Mouse (Mus musculus): ENCODE measurements around the gene Gm20388.
A peak's percentile ranks its signal among the peaks of the same experiment; 100 is the strongest.

The Gm20388 gene

DNA sequence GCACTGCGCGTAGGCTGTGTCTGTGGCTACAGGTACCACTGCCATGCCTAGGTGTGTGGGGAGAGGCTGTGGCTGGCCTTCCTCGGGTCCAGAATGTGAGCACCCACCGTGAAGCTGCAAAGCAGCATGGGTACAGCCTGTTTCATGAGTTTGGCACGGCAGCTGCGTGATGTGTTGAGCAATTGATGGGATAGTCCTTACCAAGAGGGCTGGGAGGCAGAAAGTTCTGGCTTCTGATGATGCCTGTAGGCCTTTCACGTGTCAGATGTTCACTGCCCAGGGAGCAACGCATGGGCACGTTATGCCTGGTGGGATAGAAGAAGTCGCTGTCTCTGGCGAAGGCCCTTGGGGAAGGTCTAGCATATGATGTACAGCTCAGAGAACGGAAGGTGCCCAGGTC is 4354.0 kb downstream of the Gm20388 start:
- no peak for DNase-seq

GRCm38 (mm10) chr8:124265130-124265529 is 4354.5 kb downstream of the Gm20388 start:
- DNase-seq: no peak

- DNase-seq: no peak
Measured at GRCm38 (mm10) chr8:124265798-124266197, 4355.2 kb downstream of the Gm20388 start.

GRCm38 (mm10) chr8:124267206-124267605 is 4356.6 kb downstream of the Gm20388 start:
- no peak for DNase-seq

GRCm38 (mm10) chr8:124270504-124270903 is 4359.9 kb downstream of the Gm20388 start:
- DNase-seq: peak; percentile 60

GRCm38 (mm10) chr8:124270904-124271303 is 4360.3 kb downstream of the Gm20388 start:
- DNase-seq: no peak

DNA sequence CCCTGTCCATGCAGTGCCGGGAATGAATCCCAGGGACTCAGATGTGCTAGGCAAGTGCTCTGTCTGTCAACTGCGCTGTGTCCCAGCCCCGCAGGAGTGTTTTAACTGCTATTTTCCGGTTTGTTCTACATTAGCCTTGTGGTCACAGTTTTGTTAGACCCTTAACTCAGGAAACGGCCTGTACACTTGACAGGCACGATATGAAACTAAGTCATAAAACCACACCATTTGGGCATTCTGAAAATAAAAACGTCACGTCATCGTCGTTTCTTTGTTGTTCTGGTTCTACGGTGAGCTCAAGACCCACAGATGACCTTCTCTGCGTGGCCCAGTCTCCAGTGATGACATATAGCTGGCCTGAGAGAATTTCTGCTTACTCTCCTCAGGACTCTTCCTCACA is 4360.9 kb downstream of the Gm20388 start:
- no peak for DNase-seq

DNA sequence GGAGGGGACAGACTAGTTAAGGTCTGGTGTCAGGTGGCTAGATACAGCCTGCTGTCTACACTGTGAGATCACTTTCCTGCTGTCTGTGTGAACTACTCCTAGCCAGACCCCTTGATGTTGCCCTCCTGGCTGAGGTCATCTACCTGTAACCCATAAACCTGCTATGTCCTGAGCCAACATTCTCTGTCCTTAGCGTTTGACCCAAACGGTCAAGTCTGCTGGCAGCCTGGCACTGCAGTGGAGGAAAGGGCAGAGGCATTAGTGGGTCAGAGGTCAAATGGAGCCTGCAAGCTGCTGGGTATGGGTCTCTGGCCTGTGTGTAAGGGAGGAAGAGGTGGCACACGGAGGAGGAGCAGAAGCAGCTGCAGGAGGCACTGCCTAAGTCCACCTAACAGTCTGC is 4362.2 kb downstream of the Gm20388 start:
- no peak for DNase-seq

- no peak for DNase-seq
Measured at GRCm38 (mm10) chr8:124273606-124274218, 4363.1 kb downstream of the Gm20388 start.

DNA sequence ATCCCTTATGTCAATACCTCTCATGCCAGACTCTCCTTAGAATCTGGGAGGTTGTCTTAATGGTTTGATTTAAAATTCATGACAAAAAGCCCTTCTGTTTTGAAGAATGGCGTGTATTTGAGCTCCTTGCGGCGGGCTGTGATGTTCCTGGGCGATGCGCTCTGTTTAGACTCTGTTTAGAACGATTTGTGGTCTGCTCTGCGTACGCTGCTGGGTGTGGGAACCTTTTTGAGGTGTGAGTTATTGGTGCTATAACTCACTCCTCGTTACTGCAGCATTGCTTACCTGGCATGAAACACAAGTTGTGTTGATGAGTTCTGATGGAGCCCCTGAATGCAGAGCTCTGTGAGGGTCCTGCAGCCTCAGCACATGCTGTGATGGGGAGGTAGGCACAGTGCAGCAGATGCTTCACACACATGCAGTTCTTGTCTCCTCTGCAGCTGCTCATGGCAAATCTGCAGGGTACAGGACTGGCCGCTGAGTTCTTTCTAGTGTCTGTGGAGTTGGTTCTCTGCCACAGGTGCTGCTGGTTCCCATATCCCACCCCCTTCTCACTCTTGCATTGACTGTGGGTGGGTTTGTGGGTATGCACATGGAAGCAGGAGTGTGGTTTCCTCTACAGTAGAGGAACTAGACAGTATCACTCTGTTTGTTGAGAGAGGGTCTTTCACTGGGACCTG is 4363.9 kb downstream of the Gm20388 start:
- DNase-seq: no peak

DNA sequence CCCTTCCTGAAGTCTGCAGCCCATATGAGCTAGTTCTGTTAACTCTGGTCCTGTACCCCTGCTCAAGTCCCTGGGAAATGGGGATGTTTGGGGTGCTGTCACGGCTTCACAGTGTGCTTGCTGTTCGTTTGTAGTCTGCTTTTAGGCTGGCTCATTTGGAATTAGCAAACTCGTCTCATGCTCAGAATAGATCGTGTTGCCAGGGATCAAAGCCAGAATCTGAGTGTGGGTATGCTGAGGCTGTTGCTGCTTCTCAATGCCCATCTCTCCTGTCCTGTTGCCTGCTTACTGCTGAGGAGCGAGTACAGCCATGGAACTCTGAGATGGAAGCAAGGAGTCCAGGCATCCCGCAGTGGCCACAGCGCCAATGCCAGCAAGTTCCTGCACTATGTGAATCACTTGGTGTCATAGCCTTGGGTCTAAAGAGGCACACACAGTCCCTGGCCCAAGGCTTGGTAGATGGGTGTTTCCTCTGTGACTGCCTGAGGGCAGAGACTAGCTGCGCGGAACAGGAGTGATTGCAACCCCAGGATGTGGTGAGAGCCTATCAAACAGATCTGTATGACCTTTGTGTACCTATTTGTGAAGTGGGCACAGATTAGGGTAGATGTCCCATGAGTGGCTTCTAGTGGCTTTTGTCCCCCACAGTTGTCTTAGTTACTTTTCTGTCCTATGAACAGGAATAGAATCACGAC is 4364.9 kb downstream of the Gm20388 start:
- DNase-seq: no peak

- DNase-seq: peak; percentile 35
Measured at GRCm38 (mm10) chr8:124277951-124278910, 4367.6 kb downstream of the Gm20388 start.

DNA sequence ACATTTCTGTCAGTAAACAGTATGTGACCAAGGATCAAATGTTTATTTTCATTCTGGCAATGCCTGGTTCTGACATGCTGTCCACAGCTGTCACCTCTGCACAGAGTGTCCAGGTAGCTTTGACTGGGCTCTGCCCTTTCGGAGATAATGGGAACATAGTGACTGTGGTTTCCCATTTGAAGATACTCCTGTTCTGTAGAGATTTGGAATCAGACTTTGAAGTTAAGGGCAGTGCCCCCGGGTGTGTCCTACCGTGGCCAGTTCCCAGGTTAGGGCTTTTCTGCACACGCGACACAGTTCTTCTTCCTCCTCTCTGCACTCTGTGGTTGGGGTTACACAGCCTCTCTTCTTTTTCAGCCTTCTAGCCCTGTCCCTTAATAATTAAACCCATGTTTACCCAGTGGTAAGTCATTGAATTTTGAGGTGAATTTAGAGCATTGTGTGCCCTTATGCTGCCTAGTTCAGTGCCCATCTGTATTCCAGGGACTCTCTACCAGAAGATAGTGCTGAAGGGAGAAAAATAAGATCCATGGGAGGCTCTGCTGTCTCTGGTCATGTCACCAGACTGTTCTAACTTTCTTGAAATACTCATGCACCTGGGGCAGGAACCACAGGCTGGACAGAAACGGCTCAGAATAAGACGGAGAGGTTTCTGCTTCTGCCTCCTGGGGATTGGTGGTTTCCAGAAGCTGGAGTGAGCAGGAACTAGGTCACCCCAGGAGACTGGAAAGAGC is 4368.5 kb downstream of the Gm20388 start:
- DNase-seq: no peak

GRCm38 (mm10) chr8:124279690-124279985 is 4369.0 kb downstream of the Gm20388 start:
- DNase-seq: no peak

- DNase-seq: no peak
Measured at GRCm38 (mm10) chr8:124281700-124282541, 4371.3 kb downstream of the Gm20388 start.

DNA sequence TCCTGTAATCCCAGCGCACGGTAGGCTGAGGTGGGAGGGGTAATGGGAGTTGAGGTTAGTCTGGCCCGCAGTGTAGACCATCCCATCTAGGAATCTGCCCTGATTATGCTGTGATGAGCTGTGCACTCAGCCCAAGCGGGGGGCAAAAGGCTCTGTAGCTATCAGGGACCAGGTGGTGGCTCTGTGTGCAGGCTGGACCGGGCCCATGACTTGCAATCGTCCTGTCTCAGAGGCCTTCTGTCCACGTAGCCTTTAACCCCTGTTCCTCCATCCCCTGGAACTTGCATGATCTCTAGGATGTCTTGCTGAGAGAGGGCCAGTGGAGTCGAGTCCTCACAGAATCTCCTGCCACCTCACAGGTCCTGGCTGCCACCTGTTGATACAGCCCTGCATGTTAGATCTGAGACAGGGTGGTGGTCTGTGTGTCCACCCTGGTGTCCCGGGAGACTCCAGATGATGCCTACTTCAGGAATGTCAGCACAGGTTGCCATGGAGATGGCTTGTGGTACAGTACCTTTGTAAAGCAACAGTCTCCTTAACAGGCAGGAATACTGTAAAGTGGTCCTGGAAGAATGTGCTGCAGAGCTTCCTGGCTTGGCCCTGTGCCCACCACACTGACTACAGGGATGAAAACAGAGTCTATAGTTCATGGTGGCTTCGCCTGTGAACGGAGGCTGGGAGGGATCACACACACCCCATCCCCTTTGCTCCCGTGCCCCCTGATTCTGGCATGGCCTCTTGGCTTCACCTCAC is 4372.4 kb downstream of the Gm20388 start:
- DNase-seq: no peak

DNA sequence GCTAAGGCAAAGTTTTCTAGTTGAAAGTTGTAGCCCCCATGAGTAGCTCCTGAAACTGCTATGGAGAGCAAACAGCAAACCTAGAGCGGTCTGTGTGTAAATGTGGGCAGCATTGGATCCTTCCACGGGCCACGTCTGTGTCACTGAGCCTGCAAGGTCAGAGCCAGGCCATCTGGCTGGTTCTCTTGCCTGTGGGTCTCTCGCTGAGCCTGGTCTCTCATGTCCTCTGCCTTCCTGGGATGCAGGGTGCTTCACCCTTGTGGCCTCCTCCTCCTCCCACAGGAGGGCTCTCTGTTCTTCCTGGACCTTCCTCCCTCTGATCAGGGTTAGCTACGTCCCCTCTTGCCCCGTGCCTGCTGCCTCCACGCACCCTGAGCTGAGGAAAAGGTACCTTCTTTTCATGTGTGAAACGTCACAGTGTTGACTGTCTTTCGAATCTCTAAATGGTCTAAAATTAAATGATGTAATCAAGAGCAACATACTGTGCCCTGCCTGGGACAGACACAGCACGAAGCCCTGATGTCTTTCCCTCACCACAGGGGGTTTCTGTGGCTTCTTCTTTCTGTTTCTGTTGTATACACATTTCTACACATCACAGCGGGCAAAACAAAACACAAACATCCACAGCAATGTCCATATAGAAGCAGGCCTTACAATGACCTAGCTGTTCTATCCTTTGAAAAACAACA is 4373.1 kb downstream of the Gm20388 start:
- DNase-seq: no peak

DNA sequence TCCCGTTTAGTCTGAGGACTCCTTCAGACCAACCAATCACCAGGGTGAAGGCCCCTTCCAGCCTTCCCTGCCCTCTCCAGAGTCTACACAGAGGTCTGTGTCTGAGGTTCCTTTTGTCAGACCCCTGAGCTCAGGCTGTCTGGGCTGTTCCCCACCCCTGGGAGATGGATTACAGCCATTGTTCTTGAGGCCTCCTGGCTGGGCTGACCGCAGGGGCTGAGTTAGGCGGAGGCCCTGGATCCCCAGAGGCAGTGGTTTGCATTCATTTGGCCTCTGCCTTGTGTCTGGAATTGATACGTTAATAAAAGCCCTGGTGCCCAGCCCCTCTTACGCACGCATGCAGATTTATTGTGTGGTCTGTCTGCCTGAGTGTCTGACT is 4373.7 kb downstream of the Gm20388 start:
- no peak for DNase-seq

GRCm38 (mm10) chr8:124284984-124285576 is 4374.4 kb downstream of the Gm20388 start:
- DNase-seq: no peak
